Mouse (Mus musculus) common myeloid progenitor, adult 5-6 weeks (primary cell): ENCODE results near the gene Cdc40. TPM values are rescaled to one million over a fixed set of nuclear protein-coding genes. Genes with fewer than 3 reads are reported as not detected.

Experiments
- ATAC-seq: replicated peaks from 2 replicates; pipeline ENCODE4 v1.8.0; 2016; ENCODE audit warnings: low read depth, mild to moderate bottlenecking, moderate TSS enrichment, inconsistent platforms; ENCODE audit not compliant: poor library complexity, severe bottlenecking
- total RNA-seq: library from RNA; stranded (forward); fragments of 200-1000, 187-1606 nt; gene quantifications from 2 replicates; pipeline ENCODE4 v1.2.3, GENCODE M21; 2017

The Cdc40 gene
- total RNA-seq = 36.5 and 41.3 TPM in 2 replicates

- ATAC-seq = peak; percentile 97
These were observed at the start of gene Cdc40, which contains the start of gene Wasf1 for GRCm38 (mm10) chr10:40882831-40883643. Gene Cdc40 (minus strand): TSS chr10:40883311. Gene Wasf1 (plus strand): TSS chr10:40883475.

DNA sequence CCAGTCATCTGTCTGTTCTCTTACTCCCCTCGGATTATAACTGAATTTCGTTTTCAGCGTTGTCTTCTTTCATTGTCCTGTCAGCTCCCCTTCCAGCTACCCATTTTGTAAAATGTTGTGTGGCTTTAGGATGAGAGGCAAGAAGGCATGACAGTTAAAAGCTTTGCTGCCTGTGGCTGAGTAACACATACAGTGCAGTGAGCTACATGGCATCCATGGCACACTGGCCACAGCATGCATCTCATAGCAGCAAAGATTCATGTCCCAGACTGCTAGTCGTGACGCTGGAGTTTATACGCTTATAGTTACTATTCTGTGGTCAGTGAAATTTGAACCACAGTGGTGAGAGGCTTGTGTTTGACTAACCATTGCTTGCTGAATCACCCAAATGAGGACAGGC is 36.4 kb upstream of the Cdc40 start:
- ATAC-seq = no peak

DNA sequence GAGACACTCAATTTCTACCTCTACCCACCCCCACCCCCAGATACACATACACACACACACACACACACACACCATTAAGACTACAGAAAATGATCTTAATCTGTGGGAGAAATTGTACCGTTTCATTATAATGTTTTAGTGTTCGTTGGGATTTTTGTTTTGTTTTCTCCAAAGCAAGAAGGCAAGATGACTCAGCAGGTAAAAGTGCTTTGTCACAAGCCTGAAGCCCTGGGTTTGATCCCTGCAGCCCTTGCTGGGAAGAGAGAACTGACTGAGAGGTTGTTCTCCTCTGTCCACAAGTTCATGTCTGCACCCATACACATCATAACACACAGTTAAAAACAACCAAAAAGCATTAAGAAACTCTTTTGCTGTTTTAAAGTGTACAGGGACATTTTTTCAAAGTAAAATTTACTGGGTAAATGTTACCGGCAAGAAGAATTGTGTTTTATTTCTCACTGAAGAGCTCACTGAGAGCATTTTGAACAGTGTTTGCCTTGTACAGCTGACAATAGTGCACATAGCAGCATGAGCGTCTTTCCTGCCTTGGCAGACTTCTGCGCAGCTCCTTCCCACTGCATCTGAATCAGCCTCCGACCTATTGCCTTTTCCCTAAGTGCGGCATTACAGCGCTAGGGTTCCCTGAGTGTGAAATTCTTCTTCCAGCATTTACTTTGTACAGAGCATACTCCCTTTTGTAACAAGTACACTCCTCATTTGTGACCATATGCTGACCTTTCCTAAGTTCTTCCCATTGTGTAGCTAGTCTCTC is 35.7 kb upstream of the Cdc40 start:
- no peak for ATAC-seq

DNA sequence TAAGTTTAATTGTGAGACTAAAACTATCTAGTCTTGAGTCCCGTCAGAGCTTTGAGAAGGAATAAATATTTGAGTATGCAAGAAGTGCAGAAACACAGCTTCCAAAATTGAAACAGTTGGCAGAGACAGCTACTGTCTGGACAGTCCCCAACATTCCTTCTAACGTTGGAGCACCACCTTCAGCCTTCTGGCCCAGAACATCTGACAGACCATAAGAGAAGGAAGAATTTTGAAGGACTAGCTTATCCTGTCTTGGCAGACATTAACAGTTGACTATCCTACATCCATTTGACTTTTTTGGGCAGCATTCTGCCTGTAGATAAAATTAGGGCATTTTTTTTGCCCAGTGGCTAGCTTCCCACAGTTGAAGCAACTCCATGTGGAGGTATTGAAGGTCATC is 32.1 kb upstream of the Cdc40 start:
- ATAC-seq = no peak

DNA sequence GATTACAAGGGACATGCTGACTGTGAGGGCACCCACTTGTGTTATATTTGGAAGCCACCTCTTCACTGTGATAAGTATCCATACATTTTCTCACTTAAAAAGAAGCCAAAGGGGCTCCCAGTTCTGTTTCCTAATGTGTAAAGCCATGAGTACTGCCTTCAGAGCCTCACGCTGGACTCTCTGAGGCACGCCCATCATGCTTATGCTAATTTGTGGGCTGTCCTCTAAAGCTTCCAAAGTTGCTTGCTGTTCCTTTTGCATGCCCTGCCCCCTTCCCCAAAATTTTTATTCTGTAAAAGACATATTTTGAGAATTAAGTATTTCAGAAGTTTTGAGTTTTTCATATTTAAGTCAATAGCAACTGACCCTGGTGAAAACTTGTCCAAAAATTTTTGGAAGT is 27.7 kb upstream of the Cdc40 start:
- no peak for ATAC-seq

DNA sequence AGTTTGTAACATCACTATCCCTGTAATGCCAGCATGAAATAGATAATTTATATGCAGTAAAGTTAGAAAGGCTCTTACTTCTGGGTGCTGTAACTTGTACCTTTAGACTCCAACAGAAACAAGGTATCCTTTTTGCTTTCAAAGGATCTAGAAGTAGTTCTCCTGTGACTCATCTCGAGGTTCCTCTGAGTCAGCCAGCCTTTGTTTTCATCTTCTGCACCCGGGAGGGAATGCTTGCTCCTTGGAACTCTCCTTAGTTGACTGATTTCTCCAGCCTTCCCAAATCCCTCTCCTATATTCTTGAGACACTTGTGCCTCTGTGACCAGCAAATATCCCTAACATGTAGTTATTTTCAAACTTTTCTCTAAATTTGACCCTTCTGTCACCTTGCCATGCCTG is 25.5 kb upstream of the Cdc40 start:
- no peak for ATAC-seq

- no peak for ATAC-seq
These were observed 23.7 kb upstream of the Cdc40 start for GRCm38 (mm10) chr10:40906802-40907201.

GRCm38 (mm10) chr10:40906131-40906530 is 23.0 kb upstream of the Cdc40 start:
- no peak for ATAC-seq

GRCm38 (mm10) chr10:40901786-40902185 is 18.7 kb upstream of the Cdc40 start:
- ATAC-seq = no peak

GRCm38 (mm10) chr10:40896656-40897055 is 13.5 kb upstream of the Cdc40 start:
- ATAC-seq = no peak

DNA sequence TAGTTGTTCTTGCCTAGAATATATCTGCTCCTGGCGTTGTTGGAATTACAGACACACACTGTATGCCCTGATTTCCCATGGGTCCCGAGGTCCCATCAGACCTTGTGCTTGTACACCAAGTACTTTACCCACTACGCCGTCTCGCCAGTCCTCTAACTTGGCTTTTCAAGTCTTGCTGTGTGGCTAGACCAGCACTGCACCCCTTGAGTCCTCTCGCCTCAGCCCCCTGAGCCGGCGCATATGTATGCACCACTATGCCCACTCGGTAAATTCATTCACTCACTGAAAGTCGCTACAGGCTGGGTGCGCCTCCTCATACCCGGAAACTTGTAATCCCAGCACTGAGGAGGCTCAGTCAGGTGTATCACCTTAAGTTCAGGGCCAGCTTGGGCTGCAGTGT is 12.7 kb upstream of the Cdc40 start:
- no peak for ATAC-seq

- no peak for ATAC-seq
These were observed 6.0 kb upstream of the Cdc40 start for GRCm38 (mm10) chr10:40889146-40889545.

- no peak for ATAC-seq
These were observed 4.2 kb upstream of the Cdc40 start for GRCm38 (mm10) chr10:40887316-40887715.

GRCm38 (mm10) chr10:40885432-40885831 is 2.3 kb upstream of the Cdc40 start:
- ATAC-seq = no peak

DNA sequence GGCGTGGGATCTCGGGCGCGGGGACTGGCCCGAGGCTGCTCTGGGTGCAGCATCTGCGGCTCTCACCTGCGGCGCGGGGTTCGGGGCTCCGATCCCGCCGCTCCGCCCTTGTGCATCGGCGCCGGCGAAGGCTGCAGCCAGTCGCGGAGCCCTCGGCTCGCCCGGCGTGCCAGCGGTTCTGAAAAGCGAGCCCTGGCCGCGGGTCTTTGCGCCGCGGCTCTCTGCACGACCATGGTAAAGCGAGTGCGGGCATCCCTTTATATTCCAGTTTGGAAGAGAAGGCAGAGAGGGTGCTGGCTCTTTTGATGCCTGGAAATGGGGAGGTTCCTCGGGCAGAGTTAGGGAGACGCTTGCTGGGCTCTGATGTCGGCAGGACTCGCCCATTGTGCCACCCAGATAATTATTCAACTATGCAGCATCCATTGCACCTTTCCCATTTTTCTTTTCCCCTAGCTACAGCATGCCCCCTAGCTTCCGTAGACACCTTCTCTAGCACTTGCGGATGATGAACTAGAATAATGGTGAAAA is 1.2 kb upstream of the Cdc40 start:
- ATAC-seq = no peak

GRCm38 (mm10) chr10:40883644-40884278 is 650 bp upstream of the Cdc40 start:
- ATAC-seq = no peak; the same call in 1 of the 2 replicates

GRCm38 (mm10) chr10:40882333-40882732 is 778 bp downstream of the Cdc40 start:
- ATAC-seq = no peak

DNA sequence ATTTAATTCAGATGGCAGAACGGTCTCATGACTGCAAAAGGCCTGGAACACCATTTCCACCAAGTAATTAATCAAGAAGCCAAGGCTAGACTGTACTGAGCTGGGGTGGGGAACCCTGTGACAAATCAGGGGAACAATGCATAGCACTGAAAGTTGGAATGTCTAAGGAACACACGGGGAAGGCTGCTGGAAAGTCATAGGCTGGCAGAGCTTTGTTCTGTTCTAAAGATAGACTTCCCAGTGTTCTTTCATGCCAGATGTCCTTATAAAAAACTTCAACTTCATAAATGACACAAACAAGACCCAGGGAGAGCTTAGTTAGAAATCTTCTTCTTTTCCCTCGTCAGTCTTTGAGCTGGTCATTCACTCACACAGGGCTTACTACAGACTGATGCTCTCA is 1.9 kb downstream of the Cdc40 start:
- ATAC-seq = no peak

- no peak for ATAC-seq
These were observed 3.1 kb downstream of the Cdc40 start for GRCm38 (mm10) chr10:40879969-40880368.

DNA sequence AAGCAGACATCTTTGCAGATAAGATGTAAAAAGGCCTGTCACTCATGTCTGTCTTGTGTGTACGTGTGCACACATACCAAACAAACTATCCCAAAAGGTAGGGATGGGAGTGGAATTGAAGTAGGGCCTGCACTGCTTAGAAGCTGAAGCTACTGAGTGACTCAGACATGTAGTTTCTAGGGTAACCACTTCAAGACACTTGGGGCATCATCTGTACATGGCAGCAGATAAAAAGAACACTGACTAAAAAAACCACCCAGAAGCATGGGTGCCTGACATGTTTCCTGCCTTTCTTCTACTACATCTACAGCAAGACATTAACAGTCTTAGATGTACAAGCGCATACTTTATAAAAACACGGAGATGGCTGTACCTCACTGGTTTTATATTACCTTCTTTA is 4.9 kb downstream of the Cdc40 start:
- ATAC-seq = no peak

GRCm38 (mm10) chr10:40872052-40872451 is 11.1 kb downstream of the Cdc40 start:
- no peak for ATAC-seq
